Mouse (Mus musculus) embryonic stem cell, embryonic (primary cell): ENCODE measurements at regions not wholly inside any gene's neighbourhood (a gene's known extent, or its start where the extent isn't known, plus 50 kb on each side); places are given as distances from the start of the nearest gene placed in this dataset.

Experiments
- CTCF ChIA-PET, 4 experiments: fragments of 300-600 bp in 2 of 4; fragments of 350-600 bp in 2 of 4; sonication (Branson Sonifier 250); formaldehyde crosslinking; loops; one replicate each; lab custom pipeline; 2022; ENCODE audit warnings: inconsistent platforms in 2 of 4; lab: Charles Lee
- POLR2A ChIA-PET, 4 experiments: fragments of 300-600 bp in 2 of 4; fragments of 350-600 bp in 2 of 4; sonication (Branson Sonifier 250); formaldehyde crosslinking; loops; one replicate each; lab custom pipeline; 2022; ENCODE audit warnings: antibody characterized with exemption in 4 of 4, inconsistent platforms in 1 of 4; lab: Charles Lee

DNA sequence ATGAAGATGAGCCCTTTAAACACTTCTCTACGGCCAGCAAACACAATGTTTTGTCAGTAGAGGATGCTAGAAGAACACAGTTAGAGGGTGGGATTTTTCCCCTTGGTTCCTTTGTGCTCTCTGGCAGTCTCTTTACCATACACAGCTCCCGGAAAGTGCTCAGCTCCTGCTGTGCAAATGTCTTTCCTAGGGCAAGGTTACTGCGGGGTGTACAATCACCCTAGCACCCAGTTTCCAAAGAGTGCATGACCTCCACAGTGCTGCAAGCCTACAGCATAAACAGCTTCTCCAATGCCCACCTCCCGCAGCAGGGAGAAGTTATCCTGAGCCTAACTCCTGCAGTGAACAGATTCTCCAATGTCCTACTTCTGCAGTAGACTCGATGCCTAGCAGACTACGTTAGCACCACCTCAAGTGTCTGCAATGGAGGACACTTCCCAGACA, 366.4 kb downstream of the Pbx1 start:
- ChIA-PET CTCF (interaction anchor here in 1 of 4 experiments (1.0 kb wide), 1 partner anchor 149 kb away, joined by 3 read pairs; no protein-coding TSS in a partner anchor), POLR2A (interaction anchor here in 2 of 4 experiments (0.5 to 1.2 kb wide), 3 partner anchors 8 to 330 kb away, joined by 3 read pairs; no protein-coding TSS in a partner anchor)

DNA sequence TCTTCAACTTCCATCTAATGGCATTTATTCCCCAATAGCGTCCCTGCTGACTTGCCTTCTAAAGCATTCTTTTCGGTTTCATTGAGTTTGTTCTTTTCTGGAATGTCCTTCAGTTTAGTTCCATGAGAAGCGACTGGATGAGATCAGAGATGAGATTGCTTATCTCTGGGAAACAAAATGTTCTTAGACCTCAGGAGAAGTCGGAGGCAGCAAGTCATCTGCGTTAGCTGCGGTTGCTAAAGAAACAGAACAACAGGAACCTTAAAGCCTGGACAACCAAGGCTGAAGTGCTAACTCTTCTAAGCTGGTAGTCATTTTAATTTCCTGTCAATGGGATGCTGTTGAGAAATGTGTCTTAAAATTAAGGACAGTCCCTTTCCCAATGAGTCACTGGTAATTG, 365.3 kb downstream of the Pbx1 start:
- CTCF ChIA-PET: no interaction called here
- POLR2A ChIA-PET: no interaction called here

DNA sequence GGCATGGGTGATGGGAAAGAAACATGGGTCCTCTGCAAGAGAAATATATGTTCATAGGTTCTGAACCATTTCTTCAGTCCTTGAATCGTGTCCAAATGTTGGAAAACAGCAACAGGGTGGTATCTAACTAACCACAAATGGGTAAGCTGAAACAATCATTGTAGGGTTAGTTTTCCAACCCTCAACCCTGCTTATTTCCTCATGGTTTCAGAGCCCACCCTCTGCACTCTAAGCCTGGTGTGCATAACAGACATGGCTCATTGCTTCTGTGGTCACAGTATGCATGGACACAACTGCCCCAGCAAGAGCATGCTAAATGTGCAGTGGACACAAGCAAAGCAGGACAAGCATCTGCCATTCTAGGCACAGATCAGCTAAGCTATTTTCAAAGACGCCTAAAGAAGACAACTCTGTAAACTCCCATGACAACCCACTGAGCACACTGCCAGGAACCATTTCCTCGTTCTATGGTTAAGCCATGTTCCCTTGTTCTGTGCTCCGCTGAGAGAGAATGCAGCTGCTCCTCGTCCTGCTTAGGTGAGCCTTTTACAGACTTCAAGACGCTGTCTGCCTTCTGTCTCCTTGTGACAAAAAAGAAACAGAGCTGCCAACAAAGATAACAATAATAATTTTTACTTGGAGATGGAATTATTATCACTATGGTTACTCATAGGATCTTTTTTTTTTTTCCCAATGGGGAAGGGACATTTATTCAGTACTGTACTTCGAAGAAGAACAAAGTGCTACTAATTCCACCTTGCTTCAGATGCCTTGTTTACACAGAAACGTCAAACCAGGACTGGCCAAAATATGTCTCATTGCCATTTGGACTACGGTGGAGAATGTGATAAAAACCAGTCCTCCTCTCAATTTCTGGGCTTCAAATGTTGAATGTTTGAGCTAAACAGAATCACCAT, 363.8 kb downstream of the Pbx1 start:
- CTCF ChIA-PET: no interaction called here
- POLR2A ChIA-PET: interaction anchor here in 1 of 4 experiments (0.6 kb wide), 1 partner anchor 30 kb away, joined by 3 read pairs; no protein-coding TSS in a partner anchor

DNA sequence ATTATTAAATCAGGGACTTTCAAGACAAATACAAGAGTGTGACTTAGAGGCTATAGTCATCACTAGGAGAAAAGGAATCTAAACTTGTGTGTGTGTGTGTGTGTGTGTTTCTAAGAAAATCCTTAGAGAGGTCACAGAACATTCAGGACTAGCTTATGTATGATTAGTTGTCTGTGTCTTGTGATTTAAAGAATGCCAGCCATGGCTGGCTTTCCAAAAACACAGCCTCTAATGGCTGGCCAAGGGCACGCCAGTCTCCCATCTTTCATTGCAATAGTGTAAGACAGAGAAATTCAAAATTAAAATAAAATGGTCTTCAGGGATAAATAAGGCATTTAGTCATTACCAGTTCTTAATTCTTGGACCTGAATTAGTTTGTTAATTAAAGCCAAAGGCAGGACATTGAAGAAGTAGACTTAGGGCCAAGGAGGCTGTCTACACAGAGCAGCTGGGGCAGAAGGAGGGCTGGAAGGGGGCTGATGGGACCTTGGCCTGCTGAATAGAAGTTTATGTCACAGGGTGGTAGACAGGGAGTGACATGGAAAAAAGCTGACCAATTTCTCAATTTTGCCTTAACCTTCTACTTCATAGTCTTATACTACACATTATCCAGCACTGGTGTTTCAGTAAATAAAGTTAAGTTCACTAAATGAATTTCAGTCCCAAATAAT, 363.0 kb downstream of the Pbx1 start:
- ChIA-PET POLR2A (no interaction called here), CTCF (no interaction called here)
